Mouse (Mus musculus): ENCODE data around the gene Pnkp.

The Pnkp gene

DNA sequence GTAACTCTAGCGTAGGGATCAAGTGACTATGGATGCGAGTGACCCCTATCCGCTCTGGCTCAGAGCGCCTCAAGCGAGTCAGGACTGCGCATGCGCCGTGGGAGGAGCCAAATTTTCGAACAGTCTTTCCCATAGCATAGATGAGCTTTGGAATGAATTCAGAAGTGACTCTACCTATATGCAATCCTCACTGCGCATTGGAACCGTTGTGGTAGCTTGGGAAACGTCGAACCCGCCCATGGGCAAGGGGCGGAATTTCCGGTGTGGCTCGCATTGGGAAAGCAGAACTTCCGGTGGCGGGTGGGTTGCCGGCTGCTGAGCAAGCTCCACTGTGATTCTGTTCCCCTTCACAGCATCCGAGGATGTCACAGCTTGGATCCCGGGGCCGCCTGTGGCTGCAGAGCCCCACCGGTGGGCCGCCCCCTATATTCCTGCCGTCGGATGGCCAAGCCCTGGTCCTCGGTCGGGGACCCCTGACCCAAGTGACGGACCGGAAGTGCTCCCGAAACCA is at the start of gene Pnkp:
Gene Pnkp (plus strand): TSS at position 98 of the 511 bp plus-strand sequence.
- DNase-seq (ENCODE audit: low spot score in 2 of 2): peak; percentile 78 to 84

- no peak for DNase-seq (ENCODE audit: low spot score in 2 of 2)
Observed at GRCm38 (mm10) chr7:44808927-44809326, 48.0 kb upstream of the Pnkp start.

GRCm38 (mm10) chr7:44809466-44809865 is 47.5 kb upstream of the Pnkp start:
- DNase-seq (ENCODE audit: low spot score in 2 of 2): no peak

- no peak for DNase-seq (ENCODE audit: low spot score in 2 of 2)
Observed at GRCm38 (mm10) chr7:44810365-44810764, 46.6 kb upstream of the Pnkp start.

DNA sequence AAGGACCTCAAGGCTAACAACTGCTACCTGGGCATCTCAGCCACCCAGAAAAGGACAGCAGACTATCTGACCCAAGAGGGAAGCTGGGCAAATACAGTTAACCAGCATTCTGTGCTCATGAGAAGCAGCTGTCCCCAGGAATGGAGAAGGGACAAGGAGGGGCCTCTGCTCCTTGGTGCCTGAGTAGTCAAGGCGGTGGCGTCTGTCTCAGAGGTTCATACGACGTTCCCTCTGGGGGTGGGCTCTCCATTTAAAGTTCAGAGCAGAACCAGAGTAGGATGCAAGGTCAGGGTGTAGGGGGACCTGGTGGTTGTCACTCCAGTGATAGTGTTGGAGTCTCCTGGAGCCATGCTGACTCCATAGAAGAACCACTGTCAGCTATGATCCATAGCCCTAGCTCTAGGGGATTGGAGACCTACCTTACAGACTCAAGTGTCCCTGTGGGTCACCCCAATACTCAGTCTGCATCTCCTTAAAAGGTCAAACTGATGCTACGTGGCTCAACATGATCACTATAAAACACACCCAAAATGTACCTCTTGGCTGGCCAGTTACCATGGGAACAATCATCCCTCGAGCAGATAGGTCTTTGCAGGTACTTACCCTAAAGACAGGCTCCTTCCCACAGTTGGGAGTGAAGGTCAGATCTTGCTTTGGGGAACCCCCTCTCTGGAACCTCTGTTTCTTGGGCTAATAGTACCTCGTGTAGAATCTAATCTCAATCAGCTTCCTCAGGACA is 46.0 kb upstream of the Pnkp start:
- DNase-seq (ENCODE audit: low spot score in 2 of 2): no peak

DNA sequence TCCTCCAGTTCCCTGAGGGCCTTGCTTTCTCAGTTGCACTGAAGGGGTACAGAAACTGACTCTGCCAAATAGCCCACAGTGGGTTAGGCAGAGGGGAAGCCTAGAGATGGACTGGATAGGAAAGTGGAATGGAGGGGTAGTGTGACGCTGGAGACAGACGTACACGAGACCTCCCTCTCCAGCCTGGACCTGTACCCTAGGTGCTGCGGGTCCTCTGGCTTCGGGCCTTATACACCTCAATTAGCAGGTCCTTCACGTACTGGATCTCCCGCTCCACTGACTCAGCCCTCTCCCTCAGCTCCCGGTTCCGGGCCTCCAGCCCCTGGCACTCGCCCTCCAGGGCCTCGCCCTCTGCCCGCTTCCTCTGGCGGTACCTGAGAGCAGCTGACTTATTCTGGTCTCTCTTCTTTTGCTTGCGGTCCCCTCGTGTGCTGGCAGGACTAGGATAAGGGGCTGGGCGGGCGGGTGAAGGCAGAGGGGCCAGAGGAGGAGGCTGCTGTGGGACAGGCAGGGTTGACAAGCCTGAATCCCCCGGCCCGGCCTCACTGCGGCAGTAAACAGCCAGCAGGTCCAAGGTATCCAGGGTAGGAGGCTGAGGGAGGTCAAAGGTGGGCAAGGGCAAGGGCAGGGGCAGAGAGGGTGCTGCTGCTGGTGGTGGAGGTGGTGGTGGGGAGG is 44.2 kb upstream of the Pnkp start:
- DNase-seq (ENCODE audit: low spot score in 2 of 2): no peak

- no peak for DNase-seq (ENCODE audit: low spot score in 2 of 2)
Observed at GRCm38 (mm10) chr7:44813985-44814384, 43.0 kb upstream of the Pnkp start.

GRCm38 (mm10) chr7:44814423-44814822 is 42.5 kb upstream of the Pnkp start:
- DNase-seq (ENCODE audit: low spot score in 2 of 2): no peak

DNA sequence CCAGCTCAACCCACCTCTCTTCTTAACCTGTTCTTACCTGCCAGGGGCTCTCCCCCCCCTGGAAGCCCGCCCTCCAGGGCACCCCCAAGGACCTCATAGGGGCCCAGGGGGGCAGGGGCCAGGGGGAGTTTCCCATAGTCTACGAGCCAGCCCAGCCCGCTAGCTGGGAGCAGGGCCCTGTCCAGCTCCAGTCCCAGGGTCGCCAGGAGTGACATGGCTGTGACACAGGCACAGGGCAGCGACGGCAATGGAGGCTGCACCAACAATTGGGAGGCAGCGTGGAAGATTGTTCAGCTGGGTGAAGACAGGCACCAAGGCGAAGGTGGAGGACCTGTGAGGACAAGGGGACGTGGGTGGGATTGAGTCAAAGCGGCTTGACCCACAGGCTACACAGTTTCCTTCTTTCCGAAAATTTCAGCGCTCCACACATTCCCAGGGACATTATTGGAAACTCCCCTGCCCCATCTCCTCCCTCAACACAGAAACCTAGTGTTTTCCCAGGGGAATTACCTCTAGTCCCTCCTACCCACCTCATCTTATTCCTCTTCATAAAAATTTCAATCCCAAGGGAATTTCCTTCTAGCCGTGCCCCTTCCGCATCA is 41.9 kb upstream of the Pnkp start:
- DNase-seq (ENCODE audit: low spot score in 2 of 2): no peak

GRCm38 (mm10) chr7:44815721-44816469 is 41.0 kb upstream of the Pnkp start, which contains the start of the genes Nup62 and Il4i1:
Nup62 (plus strand) TSS chr7:44816088.
Il4i1 (plus strand) TSS chr7:44816387.
- peak; percentile 97 to 98 for DNase-seq (ENCODE audit: low spot score in 2 of 2)

GRCm38 (mm10) chr7:44816470-44817021 is 40.4 kb upstream of the Pnkp start, which contains the start of gene Atf5:
Atf5 (minus strand) TSS chr7:44816658.
- DNase-seq (ENCODE audit: low spot score in 2 of 2): peak in 1 of 2 experiments; percentile 63

GRCm38 (mm10) chr7:44817441-44817840 is 39.5 kb upstream of the Pnkp start:
- DNase-seq (ENCODE audit: low spot score in 2 of 2): no peak

GRCm38 (mm10) chr7:44818164-44818563 is 38.8 kb upstream of the Pnkp start:
- DNase-seq (ENCODE audit: low spot score in 2 of 2): no peak

DNA sequence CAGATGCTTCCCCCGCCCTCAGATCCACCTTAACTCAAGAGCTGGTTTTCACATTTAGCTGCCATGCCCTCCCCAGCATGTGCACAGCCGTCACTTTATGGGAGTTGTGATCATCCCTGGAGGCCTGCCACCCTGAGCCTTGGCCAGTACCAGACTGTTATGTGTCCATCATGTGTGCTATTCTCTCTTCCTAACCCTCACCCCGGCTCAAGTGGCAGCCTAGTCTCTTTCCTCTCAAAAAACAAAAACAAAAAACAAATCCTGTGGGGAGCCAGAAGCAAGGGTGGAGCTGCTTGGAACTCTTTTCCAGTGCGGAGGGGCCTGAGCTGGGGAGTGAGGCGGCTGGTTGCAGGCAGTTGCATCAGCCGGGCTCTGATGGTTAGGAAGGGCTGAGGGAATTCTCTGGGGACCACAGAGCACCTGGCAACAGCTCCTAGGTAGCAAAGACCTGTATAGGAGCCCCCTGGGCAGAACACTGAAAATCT is 38.1 kb upstream of the Pnkp start:
- DNase-seq (ENCODE audit: low spot score in 2 of 2): peak; percentile 42 to 67

GRCm38 (mm10) chr7:44819391-44819790 is 37.5 kb upstream of the Pnkp start:
- no peak for DNase-seq (ENCODE audit: low spot score in 2 of 2)

- DNase-seq (ENCODE audit: low spot score in 2 of 2): no peak
Observed at GRCm38 (mm10) chr7:44819863-44820262, 37.1 kb upstream of the Pnkp start.

DNA sequence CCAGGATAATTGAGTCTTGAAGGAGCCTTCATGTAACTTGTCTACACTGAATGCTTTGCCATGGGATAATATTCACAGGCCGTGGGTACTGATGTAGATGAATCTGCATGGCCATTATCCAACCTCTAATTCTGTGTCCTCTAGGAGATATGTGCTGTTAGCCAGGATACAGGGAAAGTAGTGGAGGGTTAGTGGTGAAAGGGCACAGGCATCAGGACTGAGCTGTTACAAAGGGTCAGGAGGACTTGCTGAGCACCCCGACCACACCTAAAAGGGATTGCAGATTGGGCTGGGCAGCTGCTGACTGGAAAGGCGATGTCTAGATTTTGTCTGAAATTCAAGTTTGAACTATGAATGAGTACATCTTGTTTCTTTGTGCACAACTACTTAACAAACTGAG is 36.4 kb upstream of the Pnkp start:
- DNase-seq (ENCODE audit: low spot score in 2 of 2): no peak

DNA sequence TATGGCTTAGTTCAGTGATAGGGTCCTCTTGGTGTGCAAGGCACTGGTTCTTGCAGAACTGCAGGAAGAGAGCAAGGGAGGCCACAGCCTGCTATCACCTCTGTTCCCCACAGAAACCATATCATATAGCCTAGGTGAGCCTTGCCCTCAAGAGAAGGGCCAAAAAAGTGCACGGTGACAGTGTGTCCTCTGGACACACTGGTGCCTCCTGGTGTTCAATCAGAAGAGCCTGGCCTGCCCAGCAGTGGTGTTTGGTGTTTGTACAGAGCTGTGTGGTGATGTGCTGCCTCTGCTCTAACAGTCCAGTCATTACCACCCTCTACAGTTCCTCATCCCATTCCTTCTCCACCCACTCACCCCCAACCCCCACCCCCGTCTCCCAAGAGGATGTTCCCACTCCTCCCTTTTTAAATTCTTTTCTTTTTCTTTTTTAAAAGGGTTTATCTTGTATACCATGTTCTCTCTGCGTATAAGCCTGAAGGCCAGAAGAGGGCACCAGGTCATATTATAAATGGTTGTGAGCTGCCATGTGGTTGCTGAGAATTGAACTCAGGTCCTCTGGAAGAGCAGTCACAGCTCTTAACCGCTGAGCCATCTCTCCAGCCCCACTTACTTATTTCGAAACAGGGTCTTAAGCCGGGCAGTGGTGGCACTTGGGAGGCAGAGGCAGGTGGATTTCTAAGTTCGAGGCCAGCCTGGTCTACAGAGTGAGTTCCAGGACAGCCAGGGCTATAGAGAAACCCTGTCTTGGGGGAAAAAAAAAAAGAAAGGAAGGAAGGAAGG is 35.1 kb upstream of the Pnkp start:
- no peak for DNase-seq (ENCODE audit: low spot score in 2 of 2)

DNA sequence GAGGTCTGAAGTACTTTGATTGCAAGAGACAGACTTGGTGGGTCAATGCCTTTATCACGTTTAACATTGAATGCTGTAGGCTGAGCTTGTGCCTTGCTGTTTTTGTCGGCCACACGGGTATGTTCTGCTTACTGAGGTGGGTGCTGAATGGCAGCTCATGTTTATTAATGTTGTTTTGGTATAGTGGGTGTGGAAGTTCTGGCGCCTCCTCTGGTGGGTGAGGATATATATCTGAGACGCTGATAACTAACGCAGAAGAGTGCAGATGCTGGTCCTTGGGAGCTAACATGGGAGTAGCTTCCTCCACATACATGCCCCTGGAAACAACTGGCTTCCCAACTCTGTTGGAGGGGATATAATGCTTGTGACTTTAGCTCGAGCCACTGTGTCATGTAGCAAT is 33.5 kb upstream of the Pnkp start:
- no peak for DNase-seq (ENCODE audit: low spot score in 2 of 2)

- peak; percentile 64 to 74 for DNase-seq (ENCODE audit: low spot score in 2 of 2)
Observed at GRCm38 (mm10) chr7:44824872-44825271, 32.1 kb upstream of the Pnkp start.

All from urinary bladder, postnatal 36 days (tissue).